Mouse (Mus musculus) kidney, adult 2 months (tissue): ENCODE measurements around the gene Gm37240.

ENCODE experiments used
- CTCF ChIP-seq: fragments of 200-500 bp; conservative IDR thresholded peaks from 2 replicates; pipeline ENCODE4 v1.5.1; 2011; ENCODE audit warnings: low read depth, mild to moderate bottlenecking, control low read depth, low read length, moderate library complexity, mixed read lengths; ENCODE audit not compliant: insufficient read depth, insufficient read length
- POLR2A ChIP-seq: fragments of 200-500 bp; IDR thresholded peaks from one replicate; pipeline ENCODE4 v1.6.1; 2011; ENCODE audit warnings: low read depth, low read length, control low read depth

- TF ChIP-seq CTCF, result no peak
- no peak for TF ChIP-seq POLR2A
Measured at GRCm38 (mm10) chr3:84804036-84804435, 1083.3 kb downstream of the Gm37240 start.
